ENCODE assay signal across 9 mouse cellular contexts in genomic region chr1:171272086-171272485, GRCm38 (mm10). TPM values are rescaled to one million over a fixed set of nuclear protein-coding genes. Genes with fewer than 3 reads are reported as not detected.
DNase-seq lines count a peak whose midpoint lies in the region; ATAC-seq lines count a peak whose summit lies in the region.
"Had no signal": no experiment of that assay in that cellular context is flagged by ENCODE, and none has a peak within 500 bp of the region (broad histone marks: within the 10 kb centered on the region; RNA-seq: fewer than 3 reads in every experiment).

No protein-coding gene starts in this region.

- peaks cover 47% of the 10 kb centered on the region for H3K36me3 ChIP-seq in heart, embryonic 15.5 days
- peaks cover 55% of the 10 kb centered on the region for H3K36me3 ChIP-seq in neural tube, embryonic 13.5 days
- H3K36me3 ChIP-seq in liver, embryonic 12.5 days = peaks cover 55% of the 10 kb centered on the region

- no peak overlapping the region for H3K9ac ChIP-seq in heart, embryonic 15.5 days
- H3K9ac ChIP-seq in neural tube, embryonic 13.5 days = 0 out of 2 replicates have a peak overlapping the region, but pooled peaks have one; percentile 88
- H3K9ac ChIP-seq in liver, embryonic 12.5 days = peak overlapping the region; percentile 86; the same call in 1 of the 2 replicates

- no peaks in the 10 kb centered on the region for H3K27me3 ChIP-seq in heart, embryonic 15.5 days
- H3K27me3 ChIP-seq in neural tube, embryonic 13.5 days = no peaks in the 10 kb centered on the region
- H3K27me3 ChIP-seq in liver, embryonic 12.5 days (replicated peaks) = no peaks in the 10 kb centered on the region

- H3K4me1 ChIP-seq in heart, embryonic 15.5 days (replicated peaks) = peaks cover 12% of the 10 kb centered on the region
- peaks cover 32% of the 10 kb centered on the region for H3K4me1 ChIP-seq in neural tube, embryonic 13.5 days (replicated peaks)
- H3K4me1 ChIP-seq in liver, embryonic 12.5 days = peaks cover 58% of the 10 kb centered on the region

- H3K4me2 ChIP-seq in heart, embryonic 15.5 days = 0 out of 2 replicates have a peak overlapping the region, but pooled peaks have one; percentile 83
- H3K4me2 ChIP-seq in neural tube, embryonic 13.5 days = peak overlapping the region; percentile 98
- H3K4me2 ChIP-seq in liver, embryonic 12.5 days = peak overlapping the region; percentile 95

- ATAC-seq in heart, embryonic 15.5 days (replicated peaks; ENCODE audit: insufficient number of reproducible peaks, insufficient read depth, low FRiP score, low read depth) = no peak
- ATAC-seq in neural tube, embryonic 13.5 days (ENCODE audit: low read depth) = no peak
- no peak for ATAC-seq in liver, embryonic 12.5 days

- no peak overlapping the region for H3K27ac ChIP-seq in heart, embryonic 15.5 days
- H3K27ac ChIP-seq in neural tube, embryonic 13.5 days (replicated peaks) = no peak overlapping the region
- H3K27ac ChIP-seq in liver, embryonic 12.5 days = peak overlapping the region; percentile 76

- no peak for DNase-seq in heart, adult 18-20 months
- no peak for DNase-seq in neural tube, embryonic 10.5 days (ENCODE audit: extremely low spot score, low spot score)
- no peak for DNase-seq in right cerebral cortex, postnatal 14 days
- no peak for DNase-seq in adrenal gland, postnatal 36 days
- DNase-seq: cerebellum, adult 2 months; right cerebral cortex, postnatal 4 days had no signal

- WGBS in heart, embryonic 15.5 days = 87% methylated on average over 3 of the region's 3 CpGs
- WGBS in neural tube, embryonic 13.5 days = 94% methylated on average over 3 of the region's 3 CpGs
- 65% methylated on average over 3 of the region's 3 CpGs for WGBS in liver, embryonic 12.5 days (ENCODE audit: insufficient replicate concordance)

- H3K9me3 ChIP-seq in heart, embryonic 15.5 days (replicated peaks) = no peaks in the 10 kb centered on the region
- H3K9me3 ChIP-seq in neural tube, embryonic 13.5 days = no peaks in the 10 kb centered on the region
- no peaks in the 10 kb centered on the region for H3K9me3 ChIP-seq in liver, embryonic 12.5 days (replicated peaks)

- no peak overlapping the region for H3K4me3 ChIP-seq in heart, embryonic 15.5 days
- H3K4me3 ChIP-seq in neural tube, embryonic 13.5 days = no peak overlapping the region
- peak overlapping the region; percentile 86 for H3K4me3 ChIP-seq in liver, embryonic 12.5 days

RNA-seq across cellular contexts. Expression of gene B4galt3, which starts 2.0 kb away (rescaled TPM):
- polyA plus RNA-seq in heart, embryonic 15.5 days (2015; fragmentation: Nextera tagmentation; extraction: Ambion mirVana) = 44.4 and 56.4 TPM in 2 replicates
- total RNA-seq in heart, adult 18-20 months (2021) = 10 to 100 TPM; 18.7 to 19.6 TPM
- polyA plus RNA-seq in neural tube, embryonic 13.5 days (2015; fragmentation: Nextera tagmentation; extraction: Ambion mirVana) = 94.0 and 97.8 TPM in 2 replicates
- polyA plus RNA-seq in liver, embryonic 12.5 days (2016; fragmentation: Nextera tagmentation; extraction: Ambion mirVana) = 29.9 and 35.8 TPM in 2 replicates
- 10 to 100 TPM; 27.1 to 36.6 TPM for total RNA-seq in adrenal gland, postnatal 36 days (2021)

RNA-seq across cellular contexts. Expression of gene Ppox, which starts 8.9 kb away (rescaled TPM):
- 32.7 and 47.2 TPM in 2 replicates for polyA plus RNA-seq in heart, embryonic 15.5 days (2015; fragmentation: Nextera tagmentation; extraction: Ambion mirVana)
- 10 to 100 TPM; 13.1 to 13.6 TPM for total RNA-seq in heart, adult 18-20 months (2021)
- 43.1 and 47.2 TPM in 2 replicates for polyA plus RNA-seq in neural tube, embryonic 13.5 days (2015; fragmentation: Nextera tagmentation; extraction: Ambion mirVana)
- 199 and 207 TPM in 2 replicates for polyA plus RNA-seq in liver, embryonic 12.5 days (2016; fragmentation: Nextera tagmentation; extraction: Ambion mirVana)
- 10 to 100 TPM; 31.1 to 40.8 TPM for total RNA-seq in adrenal gland, postnatal 36 days (2021)

RNA-seq across cellular contexts. Expression of gene Usp21, which starts 15.7 kb away (rescaled TPM):
- polyA plus RNA-seq in heart, embryonic 15.5 days (2015; fragmentation: Nextera tagmentation; extraction: Ambion mirVana) = 44.9 and 55.6 TPM in 2 replicates
- total RNA-seq in heart, adult 18-20 months (2021) = 10 to 100 TPM; 17.7 to 20.9 TPM
- 89.3 and 97.3 TPM in 2 replicates for polyA plus RNA-seq in neural tube, embryonic 13.5 days (2015; fragmentation: Nextera tagmentation; extraction: Ambion mirVana)
- polyA plus RNA-seq in liver, embryonic 12.5 days (2016; fragmentation: Nextera tagmentation; extraction: Ambion mirVana) = 36.2 and 38.6 TPM in 2 replicates
- 10 to 100 TPM; 37.1 to 44.3 TPM for total RNA-seq in adrenal gland, postnatal 36 days (2021)

RNA-seq across cellular contexts. Expression of gene Ndufs2, which starts 20.9 kb away (rescaled TPM):
- 514 and 535 TPM in 2 replicates for polyA plus RNA-seq in heart, embryonic 15.5 days (2015; fragmentation: Nextera tagmentation; extraction: Ambion mirVana)
- 1,000 to 10,000 TPM; 1,592 to 1,593 TPM for total RNA-seq in heart, adult 18-20 months (2021)
- 257 and 263 TPM in 2 replicates for polyA plus RNA-seq in neural tube, embryonic 13.5 days (2015; fragmentation: Nextera tagmentation; extraction: Ambion mirVana)
- polyA plus RNA-seq in liver, embryonic 12.5 days (2016; fragmentation: Nextera tagmentation; extraction: Ambion mirVana) = 160 and 167 TPM in 2 replicates
- total RNA-seq in adrenal gland, postnatal 36 days (2021) = 100 to 1,000 TPM; 657 to 866 TPM

RNA-seq across cellular contexts. Expression of gene Adamts4, which starts 21.9 kb away (rescaled TPM):
- polyA plus RNA-seq in heart, embryonic 15.5 days (2015; fragmentation: Nextera tagmentation; extraction: Ambion mirVana) = 5.2 and 6.0 TPM in 2 replicates
- total RNA-seq in heart, adult 18-20 months (2021) = 1 to 10 TPM in 1 of 2 experiments, under 1 TPM in 1; 0.57 to 1.2 TPM
- polyA plus RNA-seq in neural tube, embryonic 13.5 days (2015; fragmentation: Nextera tagmentation; extraction: Ambion mirVana) = 3.0 and 4.3 TPM in 2 replicates
- polyA plus RNA-seq in liver, embryonic 12.5 days (2016; fragmentation: Nextera tagmentation; extraction: Ambion mirVana) = 0.61 and 0.72 TPM in 2 replicates
- total RNA-seq in adrenal gland, postnatal 36 days (2021) = 1 to 10 TPM in 1 of 2 experiments, under 1 TPM in 1; 0.79 to 4.2 TPM
